Mouse (Mus musculus) hindbrain, postnatal 0 days (tissue): ENCODE results near the gene Teddm1b. TPM values are rescaled to one million over a fixed set of nuclear protein-coding genes. Genes with fewer than 3 reads are reported as not detected.

Experiments used
- ATAC-seq: fragments of 200-750 bp; cut with Nextera tagmentation; 2 replicates; pipeline ENCODE4 v1.8.0; 2017; ENCODE audit warnings: mild to moderate bottlenecking, moderate TSS enrichment, moderate library complexity
- DNase-seq: peaks from one replicate; pipeline ENCODE4 v3.0.0-alpha.2; 2015; ENCODE audit warnings: low spot score
- H3K27ac ChIP-seq: fragments of 300-500 bp; sonication (generic); 2 replicates; pipeline ENCODE4 v1.5.1; 2014; ENCODE audit warnings: mild to moderate bottlenecking
- H3K27me3 ChIP-seq: fragments of 300-500 bp; sonication (generic); 2 replicates; pipeline ENCODE4 v1.6.1; 2014; ENCODE audit warnings: low read length, mixed read lengths; ENCODE audit not compliant: insufficient read depth
- H3K36me3 ChIP-seq: fragments of 300-500 bp; sonication (generic); 2 replicates; pipeline ENCODE4 v1.6.1; 2014; ENCODE audit warnings: low read length, mixed read lengths; ENCODE audit not compliant: insufficient read depth
- H3K4me1 ChIP-seq: fragments of 300-500 bp; sonication (generic); 2 replicates; pipeline ENCODE4 v1.6.1; 2014; ENCODE audit warnings: antibody characterized with exemption, low read length, mixed read lengths; ENCODE audit not compliant: insufficient read depth
- H3K4me2 ChIP-seq: fragments of 300-500 bp; sonication (generic); 2 replicates; pipeline ENCODE4 v1.6.1; 2014; ENCODE audit warnings: low read depth, mild to moderate bottlenecking, low read length, moderate library complexity, mixed read lengths
- H3K4me3 ChIP-seq: fragments of 300-500 bp; sonication (generic); 2 replicates; pipeline ENCODE4 v1.5.1; 2014; ENCODE audit warnings: low read length
- H3K9ac ChIP-seq: fragments of 300-500 bp; sonication (generic); replicated peaks from 2 replicates; pipeline ENCODE4 v1.6.1; 2014; ENCODE audit warnings: mild to moderate bottlenecking, low read length, moderate library complexity, mixed read lengths
- H3K9me3 ChIP-seq: fragments of 300-500 bp; sonication (generic); 2 replicates; pipeline ENCODE4 v1.6.1; 2016; ENCODE audit warnings: low read length, mixed read lengths
- CTCF ChIP-seq: IDR thresholded peaks from 2 replicates; pipeline ENCODE4 v1.5.1; 2016; ENCODE audit warnings: antibody characterized with exemption, control low read depth, low read depth
- WGBS: fragments of 180-500 bp; shearing (Covaris S2); extraction: QIAGEN DNeasy Blood & Tissue Kit; methylation state at CpG from one replicate; pipeline ENCODE4 v1.1.7; 2014; 5-methylcytosine and 5-hydroxymethylcytosine counted together
- polyA plus RNA-seq: library from polyadenylated mRNA; unstranded; fragments of >200 nt; fragmentation: Nextera tagmentation; extraction: Ambion mirVana; gene quantifications from 2 replicates; pipeline ENCODE4 v1.2.1, GENCODE M21; 2015
- total RNA-seq: library from RNA; depleted of rRNA; stranded (reverse); fragments of >200 nt; gene quantifications from 2 replicates; pipeline ENCODE4 v1.2.3, GENCODE M21; 2014

The Teddm1b gene
- total and polyA plus RNA-seq, 2 experiments from 2014 or later: 0.11 TPM; not detected in 1

DNA sequence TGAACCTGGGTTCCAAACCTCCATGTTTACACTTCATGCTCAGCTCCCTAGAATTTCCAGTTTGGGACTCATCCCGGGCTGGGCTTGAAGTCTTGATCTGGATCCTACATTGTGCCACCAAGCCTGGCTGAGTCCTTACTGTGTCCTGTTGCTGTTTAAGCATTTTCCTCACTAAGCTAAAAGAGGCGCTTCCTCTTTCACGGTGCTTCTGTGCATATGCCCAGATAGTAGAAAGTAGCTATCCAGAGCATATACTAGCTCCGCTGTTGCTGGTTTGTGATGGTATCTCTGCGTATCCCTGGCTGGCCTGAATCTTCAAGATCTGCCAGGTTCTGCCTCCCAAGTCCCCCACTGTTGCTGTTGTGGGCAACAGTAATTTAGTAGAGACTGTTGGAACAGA is 36.3 kb downstream of the Teddm1b start:
- 88% methylated on average over 5 of the region's 5 CpGs for WGBS
- no peaks in the 10 kb centered on the region for H3K4me1 ChIP-seq
- H3K27me3 ChIP-seq: no peaks in the 10 kb centered on the region
- DNase-seq: no peak
- ATAC-seq: no peak
- no peaks in the 10 kb centered on the region for H3K9me3 ChIP-seq
- no peak overlapping the region for H3K4me3 ChIP-seq
- peaks cover 49% of the 10 kb centered on the region for H3K36me3 ChIP-seq
- H3K27ac ChIP-seq: peak overlapping the region; percentile 26; the same call in 1 of the 2 replicates
- H3K4me2 ChIP-seq: no peak overlapping the region
- TF ChIP-seq CTCF: no peak
- no peak overlapping the region for H3K9ac ChIP-seq

DNA sequence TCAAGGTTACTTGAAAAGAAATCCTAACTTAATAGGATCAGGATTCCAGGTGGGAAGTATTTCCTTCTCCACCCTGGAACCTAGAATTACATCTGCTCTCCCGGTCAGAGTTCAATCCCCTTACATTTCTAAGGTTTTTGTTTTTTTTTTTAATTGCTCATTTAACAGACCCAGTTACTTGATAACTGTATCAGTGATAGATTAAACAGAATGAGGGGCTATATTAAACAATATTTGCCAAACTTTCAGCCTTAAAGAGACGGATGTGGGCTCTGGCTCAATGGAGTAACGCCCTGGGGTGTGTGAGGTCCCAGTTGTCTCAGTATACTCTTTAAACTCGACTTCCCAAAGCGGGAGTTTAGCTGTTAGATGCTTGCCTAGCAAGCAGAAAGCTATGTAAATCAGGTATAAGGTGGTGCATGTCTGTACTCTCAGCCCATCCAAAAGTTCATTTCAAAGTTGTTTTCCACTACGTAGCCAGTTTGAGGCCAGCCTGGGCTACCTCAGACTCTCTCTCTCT is 37.2 kb downstream of the Teddm1b start:
- Histone ChIP-seq H3K4me2 (no peak overlapping the region), H3K36me3 (peaks cover 41% of the 10 kb centered on the region), H3K9me3 (no peaks in the 10 kb centered on the region), H3K9ac (no peak overlapping the region), H3K4me1 (no peaks in the 10 kb centered on the region), H3K27ac (no peak overlapping the region), H3K4me3 (no peak overlapping the region), H3K27me3 (no peaks in the 10 kb centered on the region)
- WGBS: 89% methylated on average over 6 of the region's 6 CpGs
- DNase-seq (no peak), ATAC-seq (no peak)
- no peak for TF ChIP-seq CTCF

DNA sequence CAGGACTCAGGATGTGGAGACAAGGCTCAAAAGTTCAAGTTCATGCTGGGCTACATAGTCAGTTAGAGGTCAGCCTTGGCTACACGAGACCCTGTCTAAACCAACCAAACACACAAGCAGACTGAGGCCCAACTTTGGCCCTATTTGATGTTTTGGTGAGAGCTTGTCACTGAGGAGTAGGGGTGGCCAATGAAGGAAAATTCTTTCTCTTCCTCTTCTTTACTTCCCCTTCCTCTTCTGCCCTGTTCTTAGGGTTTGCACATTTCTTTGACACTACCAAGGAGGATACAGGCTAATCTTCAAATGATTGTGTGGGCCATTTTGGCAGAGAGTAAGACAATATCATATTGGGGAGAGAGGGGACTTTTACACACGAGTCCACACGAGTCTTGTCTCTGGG is 39.7 kb downstream of the Teddm1b start:
- no peak for ATAC-seq
- no peak overlapping the region for H3K9ac ChIP-seq

DNA sequence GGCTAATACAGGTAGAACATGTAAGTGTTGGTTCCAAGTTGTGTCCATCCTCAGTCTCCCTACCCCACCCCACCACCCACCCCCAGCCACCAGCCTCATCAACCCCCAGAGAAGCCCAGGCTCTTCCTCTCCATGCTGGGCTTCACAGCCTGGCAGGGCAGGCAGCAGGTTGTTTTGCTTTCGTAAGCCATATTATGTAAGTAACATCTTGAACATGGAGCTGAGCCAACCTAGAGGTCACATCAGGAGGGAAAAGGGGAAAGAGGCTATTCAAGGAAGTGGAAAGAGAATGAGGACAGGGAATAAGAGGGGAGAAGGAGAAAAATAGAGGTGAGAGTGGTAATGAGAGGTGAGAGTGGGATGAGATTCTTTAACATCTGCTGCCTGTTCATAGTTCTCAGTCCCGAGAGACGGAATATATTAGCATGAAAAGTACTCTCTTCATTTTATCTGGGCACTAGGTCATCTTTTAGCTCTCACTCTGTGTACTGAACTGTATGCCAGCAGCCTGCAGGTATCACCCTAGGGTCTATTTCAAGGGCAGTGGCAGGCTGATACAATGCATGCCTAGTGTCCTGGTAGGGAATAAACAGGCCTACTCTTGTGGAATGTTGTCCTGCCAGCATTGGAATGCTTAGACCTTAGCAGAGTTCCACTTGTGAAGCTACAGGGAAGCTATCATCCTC is 44.5 kb downstream of the Teddm1b start:
- no peak overlapping the region for H3K27ac ChIP-seq
- H3K36me3 ChIP-seq: no peaks in the 10 kb centered on the region
- no peak overlapping the region for H3K4me3 ChIP-seq
- no peak overlapping the region for H3K4me2 ChIP-seq
- 68% methylated on average over 3 of the region's 3 CpGs for WGBS
- no peaks in the 10 kb centered on the region for H3K4me1 ChIP-seq
- H3K9ac ChIP-seq: no peak overlapping the region
- H3K9me3 ChIP-seq: no peaks in the 10 kb centered on the region
- no peaks in the 10 kb centered on the region for H3K27me3 ChIP-seq
- TF ChIP-seq CTCF: no peak
- ATAC-seq (no peak), DNase-seq (no peak)

More for the DNA sequence above, 39.7 kb downstream of the Teddm1b start:
- 72% methylated on average over 3 of the region's 3 CpGs for WGBS
- Histone ChIP-seq H3K27me3 (no peaks in the 10 kb centered on the region), H3K27ac (no peak overlapping the region), H3K4me3 (no peak overlapping the region), H3K36me3 (peaks cover 17% of the 10 kb centered on the region), H3K4me2 (no peak overlapping the region), H3K4me1 (no peaks in the 10 kb centered on the region), H3K9me3 (no peaks in the 10 kb centered on the region)
- no peak for DNase-seq
- no peak for TF ChIP-seq CTCF

DNA sequence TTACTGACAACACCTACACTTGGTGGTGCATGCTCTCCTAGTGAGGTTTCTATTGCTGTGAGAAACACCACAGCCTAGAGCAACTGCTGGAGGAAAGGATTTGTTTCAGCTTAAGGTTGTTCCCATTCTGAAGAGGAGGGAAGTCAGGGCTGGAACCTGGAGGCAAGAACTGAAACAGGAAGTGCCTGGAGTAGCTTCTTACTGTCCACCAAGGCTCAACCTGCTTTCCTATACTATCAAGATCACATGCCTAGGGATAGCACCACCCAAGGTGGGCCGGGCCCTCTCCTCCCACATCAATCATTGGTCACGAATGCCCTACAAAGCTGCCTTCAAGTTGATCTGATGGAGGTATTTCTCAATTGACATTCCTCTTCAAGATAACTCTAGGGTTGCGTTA is 47.5 kb downstream of the Teddm1b start:
- Histone ChIP-seq H3K27me3 (no peaks in the 10 kb centered on the region), H3K4me1 (no peaks in the 10 kb centered on the region), H3K27ac (no peak overlapping the region), H3K9me3 (no peaks in the 10 kb centered on the region), H3K9ac (no peak overlapping the region), H3K4me3 (no peak overlapping the region), H3K36me3 (no peaks in the 10 kb centered on the region), H3K4me2 (no peak overlapping the region)
- ATAC-seq (no peak), DNase-seq (no peak)
- 90% methylated on average over 3 of the region's 3 CpGs for WGBS
- no peak for TF ChIP-seq CTCF

DNA sequence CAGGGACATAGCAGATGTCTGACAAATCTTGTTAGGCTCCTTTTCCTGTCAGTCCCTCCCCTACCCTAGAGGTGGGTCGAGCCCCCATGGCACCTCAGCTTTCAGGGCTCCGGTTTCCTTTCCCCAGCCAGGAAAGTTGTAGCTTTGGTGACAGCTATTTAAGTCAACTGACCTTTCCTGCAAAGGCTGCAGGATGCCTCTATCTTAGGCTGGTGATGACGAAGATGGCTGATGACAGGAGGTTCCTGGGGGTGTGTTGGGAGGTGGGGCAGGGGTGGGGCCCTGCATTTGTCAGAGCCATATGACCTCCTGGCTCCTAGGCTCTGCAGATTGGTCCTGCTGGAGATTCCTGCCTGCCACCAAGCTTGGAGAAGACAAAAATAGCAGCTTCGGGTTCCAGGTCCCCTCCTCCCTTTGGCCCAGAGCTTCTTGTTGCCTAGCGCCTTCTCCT is 48.5 kb downstream of the Teddm1b start:
- WGBS: 44% methylated on average over 5 of the region's 5 CpGs
- Histone ChIP-seq H3K4me1 (no peaks in the 10 kb centered on the region), H3K4me2 (no peak overlapping the region), H3K27ac (no peak overlapping the region), H3K4me3 (no peak overlapping the region), H3K27me3 (no peaks in the 10 kb centered on the region), H3K36me3 (no peaks in the 10 kb centered on the region), H3K9me3 (no peaks in the 10 kb centered on the region), H3K9ac (no peak overlapping the region)
- no peak for ATAC-seq
- TF ChIP-seq CTCF: no peak
- no peak for DNase-seq
